Mouse (Mus musculus) cerebellum, adult 2 months (tissue): ENCODE measurements around the gene Hmmr. TPM values are rescaled to one million over a fixed set of nuclear protein-coding genes. Genes with fewer than 3 reads are reported as not detected.

Experiments
- DNase-seq, 2 experiments: peaks; one replicate each; pipeline ENCODE4 v3.0.0; 2021
- H3K27ac ChIP-seq: fragments of 200-500 bp; 2 replicates; pipeline ENCODE4 v1.5.1; 2012; ENCODE audit warnings: low read length, control low read depth, inconsistent platforms; ENCODE audit not compliant: insufficient read depth
- H3K27me3 ChIP-seq: fragments of 200-500 bp; 2 replicates; pipeline ENCODE4 v1.6.1; 2012; ENCODE audit warnings: inconsistent platforms, mild to moderate bottlenecking, low read length, moderate library complexity; ENCODE audit not compliant: control insufficient read depth, insufficient read depth
- H3K4me1 ChIP-seq: fragments of 200-500 bp; 2 replicates; pipeline ENCODE4 v1.6.1; 2011; ENCODE audit warnings: low read length; ENCODE audit not compliant: control insufficient read depth, insufficient read depth
- H3K4me3 ChIP-seq: fragments of 200-500 bp; replicated peaks from 2 replicates; pipeline ENCODE3; 2011; ENCODE audit warnings: mild to moderate bottlenecking, low read depth, low read length, control low read depth; ENCODE audit not compliant: insufficient read depth
- CTCF ChIP-seq: fragments of 200-500 bp; IDR thresholded peaks from 2 replicates; pipeline ENCODE4 v1.5.1; 2011; ENCODE audit warnings: low read depth, mild to moderate bottlenecking, control low read depth, low read length, moderate library complexity, borderline replicate concordance; ENCODE audit not compliant: insufficient read depth
- POLR2A ChIP-seq: fragments of 200-500 bp; IDR thresholded peaks from 2 replicates; pipeline ENCODE4 v1.6.1; 2011; ENCODE audit warnings: low read length, control low read depth, borderline replicate concordance; ENCODE audit not compliant: insufficient read depth
- whole genome bisulfite sequencing: fragments of 180-500 bp; shearing (Covaris S2); methylation state at CpG from one replicate; pipeline ENCODE4 v1.1.7; 2018; 5-methylcytosine and 5-hydroxymethylcytosine counted together
- polyA plus RNA-seq: library from polyadenylated mRNA; depleted of rRNA; stranded (reverse); fragments of >200 nt; gene quantifications from 2 replicates; pipeline ENCODE4 v1.2.3, GENCODE M21; 2012; rRNA removed

Hmmr gene
- polyA plus RNA-seq, 1 experiment: 0.08 TPM

GRCm38 (mm10) chr11:40675014-40675730 lies 58.0 kb downstream of the Hmmr start:
- no peak for DNase-seq
- Histone ChIP-seq H3K4me1 (no peaks in the 10 kb centered on the region), H3K27me3 (no peaks in the 10 kb centered on the region), H3K4me3 (no peak overlapping the region), H3K27ac (no peak overlapping the region)
- TF ChIP-seq POLR2A: no peak
- TF ChIP-seq CTCF: no peak
- WGBS: 82% methylated on average over 4 of the region's 4 CpGs

Other genes with a start within 250 kb of the Hmmr start
- gene Mat2b, start 38.2 kb downstream of the Hmmr start, polyA plus RNA-seq: 109 and 124 TPM in 2 replicates
- 22.2 and 22.9 TPM in 2 replicates for gene Nudcd2, start 245 bp upstream of the Hmmr start, polyA plus RNA-seq
- gene Ccng1, start 21.9 kb upstream of the Hmmr start, polyA plus RNA-seq: 26.8 and 27.8 TPM in 2 replicates